Mouse (Mus musculus): Measurements from ENCODE around the gene Abca8a. TPM values are rescaled to one million over a fixed set of nuclear protein-coding genes. Genes with fewer than 3 reads are reported as not detected.
"Not testable (repeated sequence)": the region's sequence is repeated elsewhere in the genome, so short reads cannot be mapped to it uniquely, and the experiment has no call there.

Abca8a gene
- polyA plus RNA-seq, 1 experiment from 2014 or later, result not detected

- Histone ChIP-seq H3K27me3 (ENCODE audit: control insufficient read depth, insufficient read depth, low read length) (no peaks in the 10 kb centered on the region), H3K9me3 (ENCODE audit: control insufficient read depth, low read length) (no peaks in the 10 kb centered on the region), H3K9ac (ENCODE audit: low read length) (no peak overlapping the region), H3K4me1 (ENCODE audit: control insufficient read depth, insufficient read depth, low read length) (0 out of 2 replicates have a peak, but pooled peaks cover 2% of the 10 kb centered on the region), H3K36me3 (ENCODE audit: control insufficient read depth, insufficient read depth, low read length) (no peaks in the 10 kb centered on the region), H3K27ac (ENCODE audit: low read depth, low read length) (no peak overlapping the region), H3K4me3 (ENCODE audit: low read depth, low read length) (peak overlapping the region; percentile 27; the same call in 1 of the 2 replicates), H3K4me2 (peak overlapping the region; percentile 49)
- ATAC-seq (ENCODE audit: low FRiP score), result 0 out of 2 replicates have a peak, but pooled peaks have one; percentile 26
- 18% methylated on average over 3 of the region's 3 CpGs for WGBS
- DNase-seq (ENCODE audit: low spot score, missing footprints), result peak; percentile 86
Measured at GRCm38 (mm10) chr11:109995013-109995412, 100.8 kb downstream of the Abca8a start.

- ATAC-seq (ENCODE audit: low FRiP score), result no peak
- H3K27me3 ChIP-seq (ENCODE audit: control insufficient read depth, insufficient read depth, low read length), result no peaks in the 10 kb centered on the region
- H3K4me3 ChIP-seq (ENCODE audit: low read depth, low read length), result no peak overlapping the region
- 0 out of 2 replicates have a peak, but pooled peaks cover 2% of the 10 kb centered on the region for H3K4me1 ChIP-seq (ENCODE audit: control insufficient read depth, insufficient read depth, low read length)
- H3K9ac ChIP-seq (ENCODE audit: low read length), result no peak overlapping the region
- peak; percentile 83 for DNase-seq (ENCODE audit: low spot score, missing footprints)
- no peak overlapping the region for H3K27ac ChIP-seq (ENCODE audit: low read depth, low read length)
- no peaks in the 10 kb centered on the region for H3K9me3 ChIP-seq (ENCODE audit: control insufficient read depth, low read length)
- H3K4me2 ChIP-seq, result no peak overlapping the region
- no peaks in the 10 kb centered on the region for H3K36me3 ChIP-seq (ENCODE audit: control insufficient read depth, insufficient read depth, low read length)
- WGBS, result 63% methylated on average over 6 of the region's 6 CpGs
Measured at GRCm38 (mm10) chr11:109994014-109994413, 101.8 kb downstream of the Abca8a start.

GRCm38 (mm10) chr11:109991270-109991669 is 104.5 kb downstream of the Abca8a start:
- no peak overlapping the region for H3K9ac ChIP-seq (ENCODE audit: low read length)
- H3K4me2 ChIP-seq, result no peak overlapping the region
- no peaks in the 10 kb centered on the region for H3K27me3 ChIP-seq (ENCODE audit: control insufficient read depth, insufficient read depth, low read length)
- no peak overlapping the region for H3K4me3 ChIP-seq (ENCODE audit: low read depth, low read length)
- no peaks in the 10 kb centered on the region for H3K36me3 ChIP-seq (ENCODE audit: control insufficient read depth, insufficient read depth, low read length)
- no peak overlapping the region for H3K27ac ChIP-seq (ENCODE audit: low read depth, low read length)
- no peaks in the 10 kb centered on the region for H3K9me3 ChIP-seq (ENCODE audit: control insufficient read depth, low read length)
- no peak for DNase-seq (ENCODE audit: low spot score, missing footprints)
- WGBS, result 82% methylated on average over 3 of the region's 3 CpGs
- no peak for ATAC-seq (ENCODE audit: low FRiP score)
- H3K4me1 ChIP-seq (ENCODE audit: control insufficient read depth, insufficient read depth, low read length), result 0 out of 2 replicates have a peak, but pooled peaks cover 2% of the 10 kb centered on the region

GRCm38 (mm10) chr11:109990256-109990655 is 105.5 kb downstream of the Abca8a start:
- no peaks in the 10 kb centered on the region for H3K36me3 ChIP-seq (ENCODE audit: control insufficient read depth, insufficient read depth, low read length)
- H3K27ac ChIP-seq (ENCODE audit: low read depth, low read length), result no peak overlapping the region
- no peak for ATAC-seq (ENCODE audit: low FRiP score)
- no peaks in the 10 kb centered on the region for H3K9me3 ChIP-seq (ENCODE audit: control insufficient read depth, low read length)
- no peak overlapping the region for H3K9ac ChIP-seq (ENCODE audit: low read length)
- no peak overlapping the region for H3K4me3 ChIP-seq (ENCODE audit: low read depth, low read length)
- no peaks in the 10 kb centered on the region for H3K27me3 ChIP-seq (ENCODE audit: control insufficient read depth, insufficient read depth, low read length)
- no peak overlapping the region for H3K4me2 ChIP-seq
- no peak for DNase-seq (ENCODE audit: low spot score, missing footprints)
- H3K4me1 ChIP-seq (ENCODE audit: control insufficient read depth, insufficient read depth, low read length), result 0 out of 2 replicates have a peak, but pooled peaks cover 2% of the 10 kb centered on the region
- WGBS, result 91% methylated on average over 2 of the region's 2 CpGs

GRCm38 (mm10) chr11:109988164-109988563 is 107.6 kb downstream of the Abca8a start:
- ATAC-seq (ENCODE audit: low FRiP score) (no peak), DNase-seq (ENCODE audit: low spot score, missing footprints) (no peak)
- 74% methylated on average over 1 of the region's 1 CpGs for WGBS

DNA sequence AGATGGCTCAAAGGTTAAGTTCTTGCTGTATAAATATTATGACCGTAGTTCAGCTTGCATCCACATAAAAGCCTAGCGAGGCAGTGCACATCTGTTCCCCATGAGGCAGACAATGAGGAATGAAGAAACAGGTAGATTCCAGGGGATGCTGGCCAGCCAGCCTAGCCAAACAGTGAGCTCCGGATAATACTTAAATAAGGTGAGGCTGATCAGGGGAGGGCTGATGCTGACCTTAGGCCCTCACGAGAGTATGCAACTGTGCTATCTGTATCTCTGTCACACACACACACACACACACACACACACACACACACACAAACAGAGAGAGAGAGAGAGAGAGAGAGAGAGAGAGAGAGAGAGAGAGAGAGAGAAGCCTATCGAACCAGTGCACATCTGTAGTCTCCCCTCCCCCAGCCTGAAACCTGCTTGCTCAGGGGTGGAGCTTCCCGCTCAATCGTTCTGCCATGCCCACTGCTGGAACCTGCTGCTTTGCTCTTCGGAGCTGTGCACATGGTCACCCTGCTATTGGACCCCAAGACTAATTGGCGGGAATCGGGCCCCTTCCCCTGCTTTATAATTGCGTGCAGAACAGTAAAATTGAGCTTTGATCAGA is 108.2 kb downstream of the Abca8a start:
- H3K4me3 ChIP-seq (ENCODE audit: low read depth, low read length); H3K9me3 ChIP-seq (ENCODE audit: control insufficient read depth, low read length); H3K36me3 ChIP-seq (ENCODE audit: control insufficient read depth, insufficient read depth, low read length); H3K27me3 ChIP-seq (ENCODE audit: control insufficient read depth, insufficient read depth, low read length); H3K4me2 ChIP-seq; H3K4me1 ChIP-seq (ENCODE audit: control insufficient read depth, insufficient read depth, low read length); H3K9ac ChIP-seq (ENCODE audit: low read length); DNase-seq (ENCODE audit: low spot score, missing footprints); ATAC-seq (ENCODE audit: low FRiP score); H3K27ac ChIP-seq (ENCODE audit: low read depth, low read length): not testable (repeated sequence)
- whole genome bisulfite sequencing, result 51% methylated on average over 11 of the region's 11 CpGs

More at GRCm38 (mm10) chr11:109988164-109988563, 107.6 kb downstream of the Abca8a start:
- Histone ChIP-seq H3K27ac (ENCODE audit: low read depth, low read length) (no peak overlapping the region), H3K27me3 (ENCODE audit: control insufficient read depth, insufficient read depth, low read length) (no peaks in the 10 kb centered on the region), H3K4me3 (ENCODE audit: low read depth, low read length) (no peak overlapping the region), H3K36me3 (ENCODE audit: control insufficient read depth, insufficient read depth, low read length) (no peaks in the 10 kb centered on the region), H3K9ac (ENCODE audit: low read length) (no peak overlapping the region), H3K4me1 (ENCODE audit: control insufficient read depth, insufficient read depth, low read length) (no peaks in the 10 kb centered on the region), H3K9me3 (ENCODE audit: control insufficient read depth, low read length) (no peaks in the 10 kb centered on the region), H3K4me2 (no peak overlapping the region)

GRCm38 (mm10) chr11:109981872-109982271 is 113.9 kb downstream of the Abca8a start:
- Histone ChIP-seq H3K4me1 (ENCODE audit: control insufficient read depth, insufficient read depth, low read length) (no peaks in the 10 kb centered on the region), H3K4me3 (ENCODE audit: low read depth, low read length) (no peak overlapping the region), H3K27ac (ENCODE audit: low read depth, low read length) (no peak overlapping the region), H3K36me3 (ENCODE audit: control insufficient read depth, insufficient read depth, low read length) (no peaks in the 10 kb centered on the region), H3K9ac (ENCODE audit: low read length) (no peak overlapping the region), H3K27me3 (ENCODE audit: control insufficient read depth, insufficient read depth, low read length) (no peaks in the 10 kb centered on the region), H3K9me3 (ENCODE audit: control insufficient read depth, low read length) (no peaks in the 10 kb centered on the region), H3K4me2 (no peak overlapping the region)
- DNase-seq (ENCODE audit: low spot score, missing footprints) (no peak), ATAC-seq (ENCODE audit: low FRiP score) (no peak)
- 86% methylated on average over 2 of the region's 2 CpGs for WGBS

Other genes starting within 250 kb of the Abca8a start
- 0.31 and 0.47 TPM in 2 replicates for gene Abca8b, start 100.1 kb downstream of the Abca8a start, polyA plus RNA-seq (2014; fragmentation: Nextera tagmentation; extraction: Ambion mirVana)
- 4.4 and 5.0 TPM in 2 replicates for gene Abca9, start 72.2 kb upstream of the Abca8a start, polyA plus RNA-seq (2014; fragmentation: Nextera tagmentation; extraction: Ambion mirVana)
- 0.04 and 0.07 TPM in 2 replicates for gene Abca6, start 155.8 kb upstream of the Abca8a start, polyA plus RNA-seq (2014; fragmentation: Nextera tagmentation; extraction: Ambion mirVana)
- 3.2 and 4.2 TPM in 2 replicates for gene Abca5, start 241.7 kb upstream of the Abca8a start, polyA plus RNA-seq (2014; fragmentation: Nextera tagmentation; extraction: Ambion mirVana)

Data from midbrain, embryonic 11.5 days (tissue).